Mouse (Mus musculus) liver, embryonic 14.5 days (tissue): ENCODE results near the gene Gm27021. TPM values are rescaled to one million over a fixed set of nuclear protein-coding genes. Genes with fewer than 3 reads are reported as not detected.
"Not testable (repeated sequence)": the region's sequence is repeated elsewhere in the genome, so short reads cannot be mapped to it uniquely, and the experiment has no call there.

Experiments
- ATAC-seq: fragments of 200-750 bp; cut with Nextera tagmentation; 2 replicates; pipeline ENCODE4 v1.8.0; 2017; ENCODE audit warnings: moderate number of reproducible peaks, mild to moderate bottlenecking, moderate library complexity; ENCODE audit not compliant: insufficient read depth
- DNase-seq, 3 experiments: peaks; one replicate each; pipeline ENCODE4 v3.0.0-alpha.2; 2012 to 2013; ENCODE audit warnings: low read depth in 3 of 3, low spot score in 3 of 3
- H3K27ac ChIP-seq: fragments of 300-500 bp; sonication (generic); 2 replicates; pipeline ENCODE4 v1.5.1; 2014; ENCODE audit warnings: moderate library complexity, mild to moderate bottlenecking, control low read depth, inconsistent platforms
- H3K27me3 ChIP-seq: fragments of 300-500 bp; sonication (generic); 2 replicates; pipeline ENCODE4 v1.6.1; 2014; ENCODE audit warnings: mild to moderate bottlenecking, low read length, moderate library complexity; ENCODE audit not compliant: control insufficient read depth, insufficient read depth
- H3K36me3 ChIP-seq: fragments of 300-500 bp; sonication (generic); replicated peaks from 2 replicates; pipeline ENCODE4 v1.6.1; 2014; ENCODE audit warnings: low read depth; ENCODE audit not compliant: control insufficient read depth, insufficient read depth
- H3K4me1 ChIP-seq, 2 experiments: fragments of 200-500 bp in 1 of 2; fragments of 300-500 bp in 1 of 2; sonication (generic) in 1 of 2; replicated peaks; 2 replicates each; pipeline ENCODE4 v1.6.1; 2012 to 2014; ENCODE audit warnings: antibody characterized with exemption in 1 of 2, inconsistent platforms in 1 of 2, low read length in 1 of 2; ENCODE audit not compliant: control insufficient read depth in 2 of 2, insufficient read depth in 2 of 2
- H3K4me2 ChIP-seq: fragments of 300-500 bp; sonication (generic); 2 replicates; pipeline ENCODE4 v1.6.1; 2014; ENCODE audit warnings: low read depth, mild to moderate bottlenecking, control low read depth, moderate library complexity
- H3K4me3 ChIP-seq, 2 experiments: fragments of 200-500 bp in 1 of 2; fragments of 300-500 bp in 1 of 2; sonication (generic) in 1 of 2; 2 replicates each; pipeline ENCODE4 v1.5.1; 2012 to 2014; ENCODE audit warnings: low read depth in 2 of 2, low read length in 2 of 2, mild to moderate bottlenecking in 2 of 2, control low read depth in 1 of 2, inconsistent platforms in 1 of 2, moderate library complexity in 1 of 2; ENCODE audit not compliant: insufficient read depth in 1 of 2
- H3K9ac ChIP-seq: fragments of 300-500 bp; sonication (generic); replicated peaks from 2 replicates; pipeline ENCODE4 v1.6.1; 2014; ENCODE audit warnings: mild to moderate bottlenecking, control low read depth, moderate library complexity
- H3K9me3 ChIP-seq: fragments of 300-500 bp; sonication (generic); 2 replicates; pipeline ENCODE4 v1.6.1; 2016; ENCODE audit warnings: low read length, mixed read lengths; ENCODE audit not compliant: control insufficient read depth
- CTCF ChIP-seq: IDR thresholded peaks from 2 replicates; pipeline ENCODE4 v1.5.1; 2016; ENCODE audit warnings: antibody characterized with exemption, low read depth, control low read depth
- EP300 ChIP-seq: IDR thresholded peaks from 2 replicates; pipeline ENCODE4 v1.6.1; 2016; ENCODE audit warnings: antibody characterized with exemption, low read depth
- WGBS: fragments of 180-500 bp; shearing (Covaris S2); extraction: QIAGEN DNeasy Blood & Tissue Kit; methylation state at CpG from one replicate; pipeline ENCODE4 v1.1.7; 2014; ENCODE audit not compliant: insufficient replicate concordance; 5-methylcytosine and 5-hydroxymethylcytosine counted together
- polyA plus RNA-seq, 2 experiments: library from polyadenylated mRNA; depleted of rRNA in 1 of 2; stranded (reverse) in 1 of 2; unstranded in 1 of 2; fragments of >200 nt; fragmentation: Nextera tagmentation in 1 of 2; extraction: Ambion mirVana in 1 of 2; gene quantifications; 2 replicates each; pipeline versions ENCODE4 v1.2.1 to v1.2.3; 2012 to 2014

Gene Gm27021
- polyA plus RNA-seq, 2 experiments: 0.38 TPM; not detected in 1

DNA sequence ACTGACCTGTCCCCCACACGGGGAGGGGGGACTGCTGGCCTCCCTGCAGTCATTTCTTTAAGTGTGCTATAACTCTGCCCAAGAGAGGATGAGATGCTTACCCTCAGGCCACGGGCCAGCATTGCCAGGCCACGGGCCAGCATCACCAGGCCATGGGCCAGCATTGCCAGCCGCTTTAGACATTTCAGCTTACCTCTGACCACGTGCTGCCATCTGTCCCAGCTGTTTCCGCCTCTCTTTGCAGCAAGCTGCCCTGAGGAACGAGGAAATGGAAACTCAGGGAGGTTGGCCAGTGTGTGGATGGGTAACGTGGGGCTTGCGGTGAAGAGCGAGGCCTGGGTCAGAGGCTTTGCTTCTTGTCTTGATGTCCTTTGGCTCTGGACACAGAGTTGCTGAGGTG, 13.2 kb upstream of the Gm27021 start:
- no peak for DNase-seq
- Histone ChIP-seq H3K36me3 (no peaks in the 10 kb centered on the region), H3K4me2 (no peak overlapping the region), H3K4me3 (no peak overlapping the region), H3K4me1 (peaks cover 5 to 9% of the 10 kb centered on the region in 2 experiments), H3K27me3 (no peaks in the 10 kb centered on the region), H3K9ac (no peak overlapping the region), H3K27ac (no peak overlapping the region), H3K9me3 (no peaks in the 10 kb centered on the region)
- TF ChIP-seq CTCF: no peak
- no peak for TF ChIP-seq EP300
- WGBS: 60% methylated on average over 10 of the region's 10 CpGs
- ATAC-seq: no peak

DNA sequence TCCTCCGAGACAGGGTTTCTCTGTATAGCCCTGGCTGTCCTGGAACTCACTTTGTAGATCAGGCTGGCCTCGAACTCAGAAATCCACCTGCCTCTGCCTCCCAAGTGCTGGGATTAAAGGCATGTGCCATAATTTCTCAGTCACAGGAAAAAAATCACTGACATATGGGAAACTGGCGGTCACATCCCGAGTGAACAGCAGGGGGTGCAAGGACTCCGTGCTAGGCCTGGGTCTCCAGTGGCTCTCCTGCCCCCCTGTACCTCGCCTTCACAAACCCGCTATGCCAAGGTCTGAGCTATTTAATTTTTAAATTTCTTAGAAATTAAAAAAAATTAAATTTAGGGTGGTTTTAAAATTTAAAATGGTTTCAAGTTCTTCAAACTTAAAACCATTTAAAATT, 12.5 kb upstream of the Gm27021 start:
- TF ChIP-seq CTCF: peak; percentile 72
- not testable (repeated sequence) for H3K36me3 ChIP-seq, H3K27ac ChIP-seq, H3K9me3 ChIP-seq, H3K4me3 ChIP-seq, H3K27me3 ChIP-seq, H3K9ac ChIP-seq, H3K4me2 ChIP-seq, DNase-seq, H3K4me1 ChIP-seq, ATAC-seq
- WGBS: 43% methylated on average over 7 of the region's 7 CpGs

DNA sequence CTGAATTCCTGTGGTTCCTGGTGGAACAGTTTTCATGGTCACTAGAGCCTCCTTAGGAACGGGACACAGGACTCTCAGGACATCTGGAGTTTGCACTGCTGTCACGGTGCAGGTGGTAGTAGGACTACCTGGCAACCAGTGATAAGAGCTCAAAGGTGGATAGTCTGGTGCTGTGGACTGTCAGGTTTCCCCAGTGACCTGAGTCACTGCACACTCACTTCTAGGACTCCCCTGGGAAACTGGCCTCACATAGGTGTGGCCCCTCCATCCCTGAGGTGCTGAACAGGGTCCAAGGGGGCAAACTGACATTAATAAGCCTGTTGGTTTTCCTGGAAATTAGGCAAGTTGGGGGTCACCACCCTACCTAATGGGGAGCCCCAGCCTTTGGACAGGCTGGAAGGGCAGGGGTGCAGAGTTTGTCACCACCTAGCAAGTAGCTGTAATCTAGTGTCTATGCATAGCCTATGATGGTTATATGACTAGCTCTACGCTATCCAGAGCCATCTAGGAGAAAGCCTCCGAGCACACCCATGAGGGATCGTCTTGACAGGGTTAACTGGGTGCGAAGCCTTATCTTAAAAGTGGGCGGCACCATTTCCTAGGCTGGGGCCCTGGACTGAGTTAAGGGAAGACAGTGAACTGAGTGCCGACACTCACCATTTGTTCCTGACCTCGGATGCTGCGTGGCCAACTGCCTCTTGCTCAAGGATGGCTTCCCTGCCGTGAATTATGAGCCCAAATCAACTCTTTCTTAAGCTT, 11.9 kb upstream of the Gm27021 start:
- Histone ChIP-seq H3K27ac (no peak overlapping the region), H3K27me3 (no peaks in the 10 kb centered on the region), H3K4me1 (peaks cover 5 to 9% of the 10 kb centered on the region in 2 experiments), H3K9me3 (no peaks in the 10 kb centered on the region), H3K9ac (no peak overlapping the region), H3K36me3 (no peaks in the 10 kb centered on the region; the same call in 1 of the 2 replicates), H3K4me2 (no peak overlapping the region), H3K4me3 (no peak overlapping the region)
- WGBS: 13% methylated on average over 11 of the region's 11 CpGs
- peak; percentile 62 for ATAC-seq
- TF ChIP-seq EP300 (no peak), CTCF (no peak)
- DNase-seq: no peak

DNA sequence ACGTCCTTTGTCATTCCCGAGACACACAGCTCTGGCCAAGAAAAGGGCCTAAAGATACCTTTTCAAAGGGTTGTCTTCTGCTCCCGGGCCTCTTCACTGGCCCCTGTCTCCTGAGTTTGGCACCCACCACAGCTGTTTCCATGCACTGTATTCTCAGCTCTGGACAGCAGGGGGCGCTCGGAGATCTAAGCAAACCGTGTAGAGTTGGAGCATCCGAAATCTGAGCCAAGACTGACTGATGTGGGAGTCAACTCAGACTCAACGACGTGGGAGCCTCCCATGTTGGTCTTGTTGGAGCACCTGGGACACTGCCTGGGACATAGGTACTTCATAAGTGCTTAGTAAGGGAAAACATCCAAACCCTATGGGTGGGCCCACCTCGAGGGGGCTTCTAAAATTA, 10.6 kb upstream of the Gm27021 start:
- TF ChIP-seq CTCF: peak; percentile 96
- no peak for TF ChIP-seq EP300
- WGBS: 13% methylated on average over 10 of the region's 10 CpGs
- H3K36me3 ChIP-seq: peaks cover 6% of the 10 kb centered on the region
- H3K4me1 ChIP-seq: peaks cover 5 to 9% of the 10 kb centered on the region in 2 experiments
- no peaks in the 10 kb centered on the region for H3K27me3 ChIP-seq
- H3K4me2 ChIP-seq: no peak overlapping the region
- H3K9me3 ChIP-seq: no peaks in the 10 kb centered on the region
- ATAC-seq (0 out of 2 replicates have a peak, but pooled peaks have one; percentile 26), DNase-seq (peak in 2 of 3 experiments; percentile 43 to 59)
- H3K27ac ChIP-seq: no peak overlapping the region
- H3K4me3 ChIP-seq: no peak overlapping the region
- H3K9ac ChIP-seq: no peak overlapping the region

DNA sequence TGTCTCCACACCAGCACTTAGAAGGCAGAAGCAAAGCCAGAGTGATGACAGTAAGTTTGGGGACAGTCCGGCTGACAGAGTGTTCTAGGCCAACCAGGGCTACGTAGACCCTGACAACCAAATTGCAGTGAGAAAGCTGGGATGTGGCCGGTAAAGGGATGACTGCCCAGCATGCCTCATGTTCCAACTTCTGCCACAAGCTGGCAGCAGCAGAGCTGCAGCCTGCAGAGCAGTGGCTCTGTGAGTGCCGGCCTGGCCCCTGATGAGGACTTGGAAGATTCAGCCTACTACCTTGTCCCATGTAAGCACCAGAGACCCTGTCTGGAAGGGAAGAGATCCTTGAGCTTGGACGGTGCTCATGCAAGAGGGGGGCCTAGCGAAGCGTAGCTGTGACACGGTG, 7.8 kb upstream of the Gm27021 start:
- H3K4me3 ChIP-seq: no peak overlapping the region
- no peak for ATAC-seq
- TF ChIP-seq EP300 (no peak), CTCF (peak; percentile 24; the same call in 1 of the 2 replicates)
- no peaks in the 10 kb centered on the region for H3K9me3 ChIP-seq
- H3K36me3 ChIP-seq: peaks cover 31% of the 10 kb centered on the region
- WGBS: 74% methylated on average over 8 of the region's 8 CpGs
- H3K4me2 ChIP-seq: no peak overlapping the region
- H3K4me1 ChIP-seq: peaks cover 5 to 9% of the 10 kb centered on the region in 2 experiments
- DNase-seq: no peak
- no peak overlapping the region for H3K27ac ChIP-seq
- no peak overlapping the region for H3K9ac ChIP-seq
- H3K27me3 ChIP-seq: no peaks in the 10 kb centered on the region
